Mouse (Mus musculus) heart, postnatal 0 days (tissue): ENCODE results near the gene Igfn1.

Experiments
- CTCF ChIP-seq: IDR thresholded peaks from 2 replicates; pipeline ENCODE4 v1.5.1; 2016; ENCODE audit warnings: antibody characterized with exemption, control low read depth, low read depth
- EP300 ChIP-seq: IDR thresholded peaks from 2 replicates; pipeline ENCODE4 v1.6.1; 2016; ENCODE audit warnings: antibody characterized with exemption, low read depth

- TF ChIP-seq CTCF (no peak), EP300 (no peak)
Measured at GRCm38 (mm10) chr1:136040452-136040851, 34.3 kb upstream of the Igfn1 start.
